Mouse (Mus musculus) bone marrow macrophage, adult 2 months (primary cell): Measurements from ENCODE around the gene Amz1.

Experiments used
- CTCF ChIP-seq: IDR thresholded peaks from 2 replicates; pipeline ENCODE4 v1.5.1; 2012; ENCODE audit warnings: low read depth, mild to moderate bottlenecking, low read length, moderate library complexity
- POLR2A ChIP-seq: IDR thresholded peaks from 2 replicates; pipeline ENCODE4 v1.6.1; 2012; ENCODE audit warnings: mild to moderate bottlenecking, low read depth, low read length, borderline replicate concordance

DNA sequence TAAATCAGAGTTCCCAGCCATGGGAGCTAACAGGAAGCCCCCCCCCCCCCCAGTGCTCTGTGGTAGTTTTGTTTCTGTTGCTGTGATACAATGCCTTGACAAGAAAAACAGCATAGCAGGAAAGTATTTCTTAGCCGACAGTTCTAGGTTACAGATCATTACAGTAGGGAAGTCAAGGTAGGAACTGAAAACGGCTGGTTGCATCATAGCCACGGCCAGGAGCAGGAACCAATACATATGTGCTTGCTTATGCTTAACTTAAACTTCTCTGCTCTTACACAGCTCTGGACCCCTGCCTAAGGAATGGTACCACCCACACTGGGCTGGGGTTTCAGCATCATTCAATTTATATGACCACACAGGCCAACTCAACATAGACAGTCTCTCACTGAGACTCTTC, 9.4 kb downstream of the Amz1 start:
- TF ChIP-seq CTCF (no peak), POLR2A (no peak)
